Mouse (Mus musculus): ENCODE results near the gene Dab2ip. TPM values are rescaled to one million over a fixed set of nuclear protein-coding genes. Genes with fewer than 3 reads are reported as not detected.

Dab2ip gene
- total and polyA plus RNA-seq, 2 experiments from 2014 or later = 23.9 to 57.7 TPM

GRCm38 (mm10) chr2:35719230-35720005 is 161.4 kb downstream of the Dab2ip start:
- Histone ChIP-seq H3K4me1 (ENCODE audit: control insufficient read depth, insufficient read depth) (peaks cover 10% of the 10 kb centered on the region), H3K4me2 (ENCODE audit: low read depth, low read length) (no peak overlapping the region), H3K9me3 (replicated peaks; ENCODE audit: control insufficient read depth, low read length) (no peaks in the 10 kb centered on the region), H3K27me3 (ENCODE audit: control insufficient read depth, insufficient read depth, low read length) (no peaks in the 10 kb centered on the region), H3K27ac (ENCODE audit: low read depth) (no peak overlapping the region), H3K36me3 (replicated peaks; ENCODE audit: control insufficient read depth, insufficient read depth, low read length) (peaks cover 89% of the 10 kb centered on the region), H3K4me3 (ENCODE audit: low read depth, low read length) (no peak overlapping the region), H3K9ac (replicated peaks; ENCODE audit: low read depth, low read length) (no peak overlapping the region)
- no peak for ATAC-seq (ENCODE audit: insufficient read depth, low read depth)
- 83% methylated on average over 12 of the region's 12 CpGs for WGBS
- TF ChIP-seq CTCF (IDR thresholded peaks at IDR 0.05; ENCODE audit: low read depth) = no peak
- no peak for TF ChIP-seq EP300 (IDR thresholded peaks at IDR 0.05; ENCODE audit: low read depth)
- no peak for DNase-seq (ENCODE audit: low spot score)

GRCm38 (mm10) chr2:35720104-35720503 is 162.0 kb downstream of the Dab2ip start:
- Histone ChIP-seq H3K9me3 (replicated peaks; ENCODE audit: control insufficient read depth, low read length) (no peaks in the 10 kb centered on the region), H3K4me1 (ENCODE audit: control insufficient read depth, insufficient read depth) (peaks cover 3% of the 10 kb centered on the region), H3K27ac (ENCODE audit: low read depth) (no peak overlapping the region), H3K27me3 (ENCODE audit: control insufficient read depth, insufficient read depth, low read length) (no peaks in the 10 kb centered on the region), H3K9ac (replicated peaks; ENCODE audit: low read depth, low read length) (no peak overlapping the region), H3K4me3 (ENCODE audit: low read depth, low read length) (no peak overlapping the region), H3K4me2 (ENCODE audit: low read depth, low read length) (no peak overlapping the region), H3K36me3 (replicated peaks; ENCODE audit: control insufficient read depth, insufficient read depth, low read length) (peaks cover 94% of the 10 kb centered on the region)
- WGBS = 89% methylated on average over 12 of the region's 12 CpGs
- ATAC-seq (ENCODE audit: insufficient read depth, low read depth) (no peak), DNase-seq (ENCODE audit: low spot score) (no peak)
- TF ChIP-seq CTCF (IDR thresholded peaks at IDR 0.05; ENCODE audit: low read depth) (no peak), EP300 (IDR thresholded peaks at IDR 0.05; ENCODE audit: low read depth) (no peak)

- Histone ChIP-seq H3K4me2 (ENCODE audit: low read depth, low read length) (no peak overlapping the region), H3K4me1 (ENCODE audit: control insufficient read depth, insufficient read depth) (no peaks in the 10 kb centered on the region), H3K27me3 (ENCODE audit: control insufficient read depth, insufficient read depth, low read length) (no peaks in the 10 kb centered on the region), H3K27ac (ENCODE audit: low read depth) (no peak overlapping the region), H3K36me3 (replicated peaks; ENCODE audit: control insufficient read depth, insufficient read depth, low read length) (peaks cover 93% of the 10 kb centered on the region), H3K4me3 (ENCODE audit: low read depth, low read length) (no peak overlapping the region), H3K9ac (replicated peaks; ENCODE audit: low read depth, low read length) (no peak overlapping the region), H3K9me3 (replicated peaks; ENCODE audit: control insufficient read depth, low read length) (no peaks in the 10 kb centered on the region)
- DNase-seq (ENCODE audit: low spot score) (no peak), ATAC-seq (ENCODE audit: insufficient read depth, low read depth) (no peak)
- TF ChIP-seq CTCF (IDR thresholded peaks at IDR 0.05; ENCODE audit: low read depth) (no peak), EP300 (IDR thresholded peaks at IDR 0.05; ENCODE audit: low read depth) (no peak)
- WGBS = 91% methylated on average over 13 of the region's 13 CpGs
These were observed 162.5 kb downstream of the Dab2ip start for GRCm38 (mm10) chr2:35720550-35720949.

GRCm38 (mm10) chr2:35720956-35721355 is 162.9 kb downstream of the Dab2ip start:
- Histone ChIP-seq H3K9ac (replicated peaks; ENCODE audit: low read depth, low read length) (no peak overlapping the region), H3K36me3 (replicated peaks; ENCODE audit: control insufficient read depth, insufficient read depth, low read length) (peaks cover 92% of the 10 kb centered on the region), H3K27me3 (ENCODE audit: control insufficient read depth, insufficient read depth, low read length) (no peaks in the 10 kb centered on the region), H3K9me3 (replicated peaks; ENCODE audit: control insufficient read depth, low read length) (no peaks in the 10 kb centered on the region), H3K4me2 (ENCODE audit: low read depth, low read length) (no peak overlapping the region), H3K4me1 (ENCODE audit: control insufficient read depth, insufficient read depth) (no peaks in the 10 kb centered on the region), H3K4me3 (ENCODE audit: low read depth, low read length) (no peak overlapping the region), H3K27ac (ENCODE audit: low read depth) (no peak overlapping the region)
- no peak for ATAC-seq (ENCODE audit: insufficient read depth, low read depth)
- WGBS = 90% methylated on average over 9 of the region's 9 CpGs
- no peak for TF ChIP-seq EP300 (IDR thresholded peaks at IDR 0.05; ENCODE audit: low read depth)
- TF ChIP-seq CTCF (IDR thresholded peaks at IDR 0.05; ENCODE audit: low read depth) = no peak
- no peak for DNase-seq (ENCODE audit: low spot score)

DNA sequence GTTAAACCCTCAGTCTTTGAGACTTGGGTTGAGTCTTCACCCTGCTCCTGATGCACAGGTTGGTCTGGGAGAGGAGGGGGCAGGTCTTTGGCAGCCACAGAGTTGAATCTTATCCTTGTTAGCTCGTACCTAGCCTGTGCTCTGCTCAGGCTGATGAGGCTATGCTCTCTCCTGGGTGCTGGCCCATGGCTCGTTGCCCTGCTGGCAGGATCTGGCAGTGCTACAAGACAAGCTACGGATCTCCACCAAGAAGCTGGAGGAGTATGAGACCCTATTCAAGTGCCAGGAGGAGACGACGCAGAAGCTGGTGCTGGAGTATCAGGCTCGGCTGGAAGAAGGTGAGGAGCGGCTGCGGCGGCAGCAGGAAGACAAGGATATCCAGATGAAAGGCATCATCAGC is 164.8 kb downstream of the Dab2ip start:
- no peak overlapping the region for H3K4me2 ChIP-seq (ENCODE audit: low read depth, low read length)
- no peak for ATAC-seq (ENCODE audit: insufficient read depth, low read depth)
- H3K27me3 ChIP-seq (ENCODE audit: control insufficient read depth, insufficient read depth, low read length) = no peaks in the 10 kb centered on the region
- no peak for DNase-seq (ENCODE audit: low spot score)
- no peaks in the 10 kb centered on the region for H3K4me1 ChIP-seq (ENCODE audit: control insufficient read depth, insufficient read depth)
- no peak overlapping the region for H3K27ac ChIP-seq (ENCODE audit: low read depth)
- no peak overlapping the region for H3K9ac ChIP-seq (replicated peaks; ENCODE audit: low read depth, low read length)
- 85% methylated on average over 9 of the region's 9 CpGs for WGBS
- no peaks in the 10 kb centered on the region for H3K9me3 ChIP-seq (replicated peaks; ENCODE audit: control insufficient read depth, low read length)
- no peak for TF ChIP-seq CTCF (IDR thresholded peaks at IDR 0.05; ENCODE audit: low read depth)
- TF ChIP-seq EP300 (IDR thresholded peaks at IDR 0.05; ENCODE audit: low read depth) = no peak
- peaks cover 94% of the 10 kb centered on the region for H3K36me3 ChIP-seq (replicated peaks; ENCODE audit: control insufficient read depth, insufficient read depth, low read length)
- H3K4me3 ChIP-seq (ENCODE audit: low read depth, low read length) = no peak overlapping the region

DNA sequence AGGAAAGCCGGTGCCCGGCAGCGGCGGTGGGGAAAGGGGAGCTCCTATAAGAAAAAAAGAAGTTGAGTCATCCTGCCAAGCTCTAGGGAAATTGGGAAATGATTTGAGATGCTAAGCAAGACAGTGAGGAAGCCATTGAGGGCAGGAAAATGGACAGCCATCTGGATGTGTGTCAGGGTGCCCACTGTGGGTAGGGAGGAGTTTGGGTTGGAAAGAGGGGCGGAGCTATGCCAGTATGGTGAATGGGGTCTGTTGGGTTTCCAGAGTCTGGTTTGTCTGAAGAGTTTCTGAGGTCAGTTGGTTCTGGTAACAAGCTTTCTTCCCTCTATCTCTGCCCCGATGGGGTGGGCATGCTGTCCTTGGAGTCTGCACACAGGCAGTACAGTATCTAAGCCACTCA is 165.2 kb downstream of the Dab2ip start:
- H3K27me3 ChIP-seq (ENCODE audit: control insufficient read depth, insufficient read depth, low read length) = no peaks in the 10 kb centered on the region
- H3K27ac ChIP-seq (ENCODE audit: low read depth) = no peak overlapping the region
- ATAC-seq (ENCODE audit: insufficient read depth, low read depth) (no peak), DNase-seq (ENCODE audit: low spot score) (no peak)
- H3K9me3 ChIP-seq (replicated peaks; ENCODE audit: control insufficient read depth, low read length) = no peaks in the 10 kb centered on the region
- no peak overlapping the region for H3K4me2 ChIP-seq (ENCODE audit: low read depth, low read length)
- peaks cover 95% of the 10 kb centered on the region for H3K36me3 ChIP-seq (replicated peaks; ENCODE audit: control insufficient read depth, insufficient read depth, low read length)
- TF ChIP-seq EP300 (IDR thresholded peaks at IDR 0.05; ENCODE audit: low read depth) = no peak
- TF ChIP-seq CTCF (IDR thresholded peaks at IDR 0.05; ENCODE audit: low read depth) = no peak
- WGBS = 92% methylated on average over 6 of the region's 6 CpGs
- H3K9ac ChIP-seq (replicated peaks; ENCODE audit: low read depth, low read length) = no peak overlapping the region
- peaks cover 1% of the 10 kb centered on the region; the same call in 1 of the 2 replicates for H3K4me1 ChIP-seq (ENCODE audit: control insufficient read depth, insufficient read depth)
- H3K4me3 ChIP-seq (ENCODE audit: low read depth, low read length) = no peak overlapping the region
